Mouse (Mus musculus): ENCODE measurements around the gene Haghl.
"Not testable (repeated sequence)": the region's sequence is repeated elsewhere in the genome, so short reads cannot be mapped to it uniquely, and the experiment has no call there.

Gene Haghl

DNA sequence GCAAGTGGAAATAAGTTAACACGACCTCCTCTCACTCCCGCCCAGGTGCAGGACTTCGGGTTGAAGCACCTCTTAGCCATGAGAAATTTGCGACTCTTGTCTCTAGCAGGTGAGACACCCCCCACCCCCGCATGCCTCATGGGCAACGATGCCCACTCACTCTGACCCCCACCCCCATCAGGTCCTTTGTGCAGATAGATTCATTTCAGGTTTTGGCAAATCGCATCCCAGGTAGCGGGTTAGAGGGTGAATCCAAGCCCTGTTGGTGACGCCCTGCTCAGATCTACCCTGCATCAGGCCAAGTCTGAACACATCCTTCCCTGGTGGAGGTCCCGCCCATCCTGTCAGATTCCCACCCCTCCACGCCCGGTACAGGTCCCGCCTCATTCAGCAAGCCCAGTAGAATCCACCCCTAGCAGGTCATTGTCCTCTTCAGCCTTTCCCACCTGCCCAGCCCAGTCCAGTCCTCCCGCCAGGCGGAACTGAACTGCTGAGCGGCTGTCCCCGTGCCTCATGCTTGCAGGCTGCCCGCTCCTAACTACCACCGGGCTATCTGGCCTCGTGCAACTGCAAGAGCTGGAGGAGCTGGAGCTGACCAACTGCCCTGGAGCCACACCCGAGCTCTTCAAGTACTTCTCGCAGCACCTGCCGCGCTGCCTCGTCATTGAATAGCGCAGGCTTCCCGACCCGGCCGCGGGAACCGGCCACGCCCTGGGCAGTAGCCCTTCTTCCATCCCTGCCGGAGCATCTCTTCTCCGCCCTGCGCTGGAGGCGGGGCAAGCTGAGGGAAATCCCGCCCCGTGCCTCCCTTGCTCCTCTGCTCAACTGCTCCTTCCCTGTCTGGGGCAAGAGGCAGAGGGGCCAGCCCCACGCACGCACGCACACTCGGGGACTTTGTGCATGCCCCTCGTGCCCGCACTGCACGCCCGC, 33.6 kb upstream of the Haghl start:
- no peak for DNase-seq (ENCODE audit: low spot score in 2 of 2)

DNA sequence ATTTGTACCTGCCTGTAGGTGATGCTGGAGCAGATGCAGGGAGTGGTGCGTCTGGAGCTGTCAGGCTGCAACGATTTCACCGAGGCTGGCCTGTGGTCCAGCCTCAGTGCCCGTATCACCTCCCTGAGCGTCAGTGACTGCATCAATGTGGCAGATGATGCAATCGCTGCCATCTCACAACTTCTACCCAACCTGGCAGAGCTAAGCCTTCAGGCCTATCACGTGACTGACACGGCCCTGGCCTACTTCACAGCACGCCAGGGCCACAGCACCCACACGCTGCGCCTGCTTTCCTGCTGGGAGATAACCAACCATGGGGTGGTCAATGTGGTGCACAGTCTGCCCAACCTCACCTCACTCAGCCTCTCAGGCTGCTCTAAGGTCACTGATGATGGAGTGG, 32.2 kb upstream of the Haghl start:
- no peak for DNase-seq (ENCODE audit: low spot score in 2 of 2)

DNA sequence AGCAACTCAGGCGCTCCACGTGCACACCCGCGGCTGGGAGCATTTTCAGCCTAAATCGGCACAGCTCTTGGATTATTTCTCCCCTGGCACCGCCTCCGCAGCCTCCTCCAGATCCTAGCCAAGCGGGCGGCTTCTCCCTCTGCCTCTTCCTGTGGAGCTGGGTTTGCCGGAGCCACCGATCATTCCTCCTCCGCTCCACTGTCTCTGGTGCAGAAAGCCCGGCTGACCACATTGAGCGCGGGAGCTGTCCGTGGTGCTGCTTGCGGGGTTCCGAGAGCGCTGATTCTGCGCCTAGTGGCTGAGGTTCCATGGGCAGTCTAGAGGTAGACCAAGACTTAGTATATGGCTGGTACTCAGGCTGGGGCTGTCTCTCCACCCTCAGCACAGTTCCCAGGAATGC, 28.0 kb upstream of the Haghl start:
- peak; percentile 89 to 94 for DNase-seq (ENCODE audit: low spot score in 2 of 2)

DNA sequence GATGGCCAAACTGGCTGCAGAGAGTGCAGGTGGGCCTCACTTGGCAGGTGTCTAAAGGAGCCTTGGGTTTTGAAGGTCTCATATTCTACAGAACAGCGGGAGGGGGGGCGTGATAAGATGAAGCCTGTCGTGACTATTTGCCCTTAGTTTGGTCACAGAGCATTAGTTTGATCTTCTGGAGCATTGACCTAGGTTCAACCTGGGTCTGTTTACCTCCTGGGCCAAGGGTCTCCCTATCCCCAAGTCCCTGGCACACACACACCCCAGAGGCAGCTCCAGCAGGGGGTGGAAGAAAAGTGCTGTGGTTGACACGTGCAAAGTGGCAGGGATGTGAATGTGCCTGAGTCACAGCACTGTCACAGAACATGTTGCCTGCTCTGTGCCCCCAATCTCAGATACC, 25.4 kb upstream of the Haghl start:
- no peak for DNase-seq (ENCODE audit: low spot score in 2 of 2)

DNA sequence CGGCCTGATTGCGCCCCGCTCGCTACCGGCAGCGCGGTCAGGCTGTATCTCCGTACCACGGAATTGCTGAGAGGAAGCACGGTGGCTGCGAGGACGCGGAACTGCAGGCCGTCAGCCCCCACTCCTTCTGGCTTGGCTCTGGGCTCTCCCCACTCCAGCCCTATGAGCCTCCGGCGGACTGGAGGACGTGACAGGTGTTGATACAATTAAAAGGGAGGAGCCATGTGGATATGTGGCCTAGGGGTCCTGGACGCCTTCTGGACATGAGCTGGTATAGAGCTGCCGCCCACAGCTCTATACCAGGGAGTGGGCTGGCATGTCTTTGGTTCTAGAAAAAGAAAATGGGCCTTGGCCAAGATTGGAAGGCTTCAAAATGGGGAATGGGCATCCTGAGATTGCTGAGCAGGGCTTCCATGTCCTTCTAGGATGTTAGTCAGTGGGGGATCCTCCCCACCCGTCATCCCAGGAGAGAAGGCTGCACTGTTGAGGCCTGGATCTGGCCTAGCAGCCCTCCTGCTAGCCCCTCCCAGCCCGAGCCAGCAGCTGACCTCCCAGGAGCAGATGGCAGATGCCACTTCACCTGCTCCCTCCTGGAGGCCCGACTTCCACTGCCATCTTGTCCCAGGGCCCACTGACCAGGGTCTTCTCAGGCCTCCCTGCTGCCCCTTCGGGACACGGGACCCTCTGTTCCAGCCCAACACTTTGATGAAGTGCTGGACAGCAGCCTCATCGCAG, 24.3 kb upstream of the Haghl start:
- peak in 1 of 2 experiments; percentile 61 for DNase-seq (ENCODE audit: low spot score in 2 of 2)

DNA sequence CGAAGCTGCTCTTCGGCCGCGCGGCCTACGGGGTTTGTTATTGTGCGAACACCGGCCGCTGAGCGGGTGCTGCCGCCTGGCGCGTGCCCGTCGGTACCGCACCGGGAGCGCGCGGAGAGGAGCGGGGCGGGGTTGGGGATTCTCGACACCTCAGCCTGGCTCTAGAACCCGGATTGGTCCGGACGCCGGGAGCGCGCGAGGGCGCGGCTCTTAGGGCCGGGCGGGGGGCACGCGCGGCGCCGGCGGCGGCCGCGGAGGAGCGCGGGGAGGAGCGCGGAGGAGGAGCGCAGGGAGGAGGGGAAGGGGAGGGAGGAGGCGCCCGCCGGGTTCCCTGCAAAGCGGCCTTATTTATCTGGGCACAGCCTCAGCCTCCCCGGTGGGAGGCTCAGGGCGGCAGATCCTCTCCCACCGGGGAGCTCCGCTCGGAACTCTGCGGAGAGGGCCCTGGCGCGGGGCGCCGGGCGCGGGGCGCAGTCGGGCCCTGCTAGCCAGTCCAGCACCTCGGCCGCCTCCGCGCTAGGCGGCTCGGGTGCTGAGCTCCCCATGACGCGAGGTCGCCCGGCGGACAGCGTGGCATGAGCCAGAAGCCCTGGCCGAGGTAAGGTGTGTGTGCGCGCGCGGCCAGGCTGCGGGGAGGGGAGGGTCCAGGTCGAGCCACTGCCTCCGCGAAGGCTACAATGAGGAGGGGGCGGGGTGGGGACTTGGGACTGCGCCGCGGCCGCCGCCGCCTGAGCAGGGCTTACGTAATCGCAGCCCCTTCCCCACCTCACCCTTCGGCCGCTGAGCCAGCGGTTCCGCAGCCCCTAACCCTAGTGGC, 23.5 kb upstream of the Haghl start, which contains the start of gene Fbxl16:
Gene Fbxl16, plus strand, starts transcription at position 297 of the 817 bp plus-strand sequence.
- DNase-seq (ENCODE audit: low spot score in 2 of 2): peak; percentile 88 to 89

DNA sequence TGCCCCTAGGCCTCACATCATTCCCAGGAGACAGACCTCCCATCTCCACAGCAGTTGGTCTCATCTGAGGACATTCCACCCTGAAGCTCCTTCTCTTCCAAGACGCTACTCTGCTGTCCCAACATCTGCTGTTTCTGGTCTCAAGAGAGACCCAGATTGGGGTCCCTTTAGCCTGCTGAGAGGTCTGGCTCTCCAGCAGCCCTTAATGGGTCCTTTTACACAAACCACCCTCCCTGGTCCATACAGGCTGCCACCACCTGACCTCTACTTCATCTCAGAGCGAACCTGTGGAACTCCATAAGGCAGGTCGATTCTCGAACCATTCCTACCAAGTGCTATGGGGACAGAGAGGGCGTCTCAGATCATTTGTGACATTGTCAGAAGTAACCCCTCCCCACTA, 22.6 kb upstream of the Haghl start:
- DNase-seq (ENCODE audit: low spot score in 2 of 2): no peak

DNA sequence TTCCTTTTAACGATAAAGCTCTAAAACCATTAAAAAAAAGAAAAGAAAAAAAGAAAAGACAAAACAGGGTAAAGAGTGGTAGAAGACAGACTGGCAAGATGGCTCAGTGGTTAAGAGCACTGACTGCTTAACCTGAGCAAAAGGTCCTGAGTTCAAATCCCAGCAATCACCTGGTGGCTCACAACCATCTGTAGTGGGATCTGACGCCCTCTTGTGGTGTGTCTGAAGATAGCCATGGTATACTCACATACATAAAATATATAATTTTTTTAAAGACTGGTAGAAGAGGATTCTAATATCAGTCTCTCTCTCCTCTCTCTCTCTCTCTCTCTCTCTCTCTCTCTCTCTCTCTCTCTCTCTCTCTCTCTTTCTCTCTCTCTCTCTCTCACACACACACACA, 22.0 kb upstream of the Haghl start:
- not testable (repeated sequence) for DNase-seq (ENCODE audit: low spot score in 2 of 2)

DNA sequence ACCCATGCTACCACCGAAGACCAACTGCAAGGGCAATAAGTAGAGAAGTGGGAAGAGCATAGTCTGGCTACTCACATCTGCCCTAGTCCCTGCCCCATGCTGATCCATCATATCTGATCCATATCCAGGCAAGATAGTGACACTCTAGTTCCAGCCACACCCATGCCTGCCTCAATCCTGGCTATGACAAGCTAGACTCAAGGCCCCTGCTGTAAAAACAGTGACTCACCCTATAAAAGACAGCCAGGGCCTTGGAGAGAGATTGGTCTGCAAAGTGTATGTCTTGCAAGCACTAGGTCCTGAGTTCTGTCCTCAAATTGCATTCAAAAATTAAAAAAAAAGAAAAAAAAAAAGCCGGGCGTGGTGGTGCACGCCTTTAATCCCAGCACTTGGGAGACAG, 21.0 kb upstream of the Haghl start:
- DNase-seq (ENCODE audit: low spot score in 2 of 2): no peak

DNA sequence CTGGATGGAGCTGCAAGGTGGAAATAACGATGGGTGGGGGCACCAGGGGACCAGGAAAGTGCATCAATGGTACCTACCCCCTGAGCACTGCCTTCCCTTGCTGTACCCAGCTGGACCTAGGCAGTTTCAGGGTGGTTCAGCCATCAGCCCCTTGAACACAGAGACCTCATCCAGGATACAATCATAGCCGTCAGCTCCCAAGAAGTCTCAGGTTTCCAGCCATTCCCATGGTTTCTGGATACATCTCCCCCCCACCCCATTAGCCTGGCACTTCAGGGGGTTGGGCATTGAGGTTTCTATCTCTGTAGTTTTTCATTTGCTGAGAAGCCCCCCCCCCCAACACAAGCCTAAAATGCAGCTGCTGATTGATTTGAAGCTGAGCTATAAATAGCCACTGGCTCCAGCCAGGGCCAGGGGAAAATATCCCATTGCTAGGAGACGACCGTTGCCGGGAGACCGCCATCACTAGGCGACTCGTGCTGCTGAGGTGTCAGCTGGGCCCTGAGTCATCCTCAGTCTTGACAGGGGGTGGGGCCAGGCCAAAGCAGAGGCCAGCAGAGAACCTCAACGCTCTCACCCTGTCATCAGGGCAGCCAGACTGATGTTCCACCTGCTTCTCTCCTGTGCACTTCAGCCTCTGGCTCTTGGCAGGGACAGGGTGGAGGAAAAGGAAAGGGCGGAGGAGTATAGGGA, 17.5 kb upstream of the Haghl start:
- DNase-seq (ENCODE audit: low spot score in 2 of 2): peak; percentile 85 to 89

DNA sequence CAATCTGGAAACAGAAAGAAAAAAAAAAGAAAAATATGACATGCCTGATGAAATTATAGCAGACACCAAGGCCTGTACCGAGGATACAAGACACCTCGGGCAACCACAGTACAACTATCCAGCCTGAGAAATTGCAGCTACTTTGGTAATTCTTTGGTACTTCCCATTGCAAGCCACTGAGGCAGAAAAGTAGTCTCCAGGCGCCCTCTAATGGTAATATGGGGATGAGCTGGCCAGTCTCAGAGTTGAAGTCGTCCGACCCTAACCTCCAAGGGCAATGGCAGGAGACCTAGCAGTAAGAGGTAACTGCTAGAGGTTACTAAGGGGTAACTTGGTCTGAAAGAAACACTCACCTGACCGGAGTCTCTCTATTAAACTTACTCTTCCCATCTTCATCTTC, 15.6 kb upstream of the Haghl start:
- peak; percentile 74 to 78 for DNase-seq (ENCODE audit: low spot score in 2 of 2)

DNA sequence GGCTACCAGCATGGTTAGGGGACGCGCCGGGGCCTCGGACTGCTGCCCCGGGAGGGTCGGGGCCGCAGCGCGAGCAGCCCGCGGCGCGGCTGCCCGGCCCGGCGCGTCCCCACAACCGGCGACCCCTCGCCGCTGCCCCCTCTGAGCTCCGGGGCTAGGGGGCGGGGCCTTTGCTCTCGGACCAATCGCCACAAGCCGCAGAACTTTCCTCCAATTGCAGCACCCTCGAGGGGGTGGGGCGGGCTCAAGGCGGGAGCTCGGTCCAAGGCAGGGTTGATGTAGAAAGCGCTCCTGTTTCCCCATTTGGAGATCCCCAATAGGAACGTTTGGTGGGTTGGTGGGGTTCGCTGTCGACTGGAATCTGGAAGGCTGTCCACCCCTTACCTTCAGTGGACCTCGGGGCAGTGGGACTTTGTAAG, 11.5 kb upstream of the Haghl start, which contains the start of gene Metrn:
Gene Metrn, minus strand, starts transcription at position 186 of the 419 bp plus-strand sequence.
- peak; percentile 66 to 67 for DNase-seq (ENCODE audit: low spot score in 2 of 2)

DNA sequence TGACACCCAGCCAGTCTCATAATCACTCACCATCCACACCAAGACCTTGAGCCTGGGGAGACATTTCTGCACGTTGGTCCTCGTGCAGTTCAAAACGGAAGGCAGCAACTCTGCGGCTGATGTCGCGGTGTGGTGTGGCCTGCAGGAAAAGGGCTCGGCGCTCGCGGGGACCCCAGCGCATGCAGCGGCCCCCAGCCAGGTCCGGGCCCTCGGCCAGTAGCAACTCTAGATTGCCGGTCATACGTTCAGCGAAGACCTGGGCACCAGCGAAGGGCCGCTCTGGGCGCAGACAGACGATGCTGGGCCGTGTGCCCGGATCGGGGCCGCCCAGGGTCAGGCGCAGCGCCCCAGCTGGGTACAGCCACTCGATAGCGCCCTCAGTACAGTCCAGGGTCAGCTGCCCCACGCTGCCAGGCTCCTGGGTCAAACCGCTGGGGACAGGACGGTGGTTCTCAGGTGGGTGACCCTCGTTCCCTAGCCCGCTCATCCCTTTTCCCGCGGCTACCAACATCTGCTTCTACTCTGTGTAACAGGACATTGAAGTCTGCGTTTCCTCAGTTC, 10.8 kb upstream of the Haghl start:
- no peak for DNase-seq (ENCODE audit: low spot score in 2 of 2)

DNA sequence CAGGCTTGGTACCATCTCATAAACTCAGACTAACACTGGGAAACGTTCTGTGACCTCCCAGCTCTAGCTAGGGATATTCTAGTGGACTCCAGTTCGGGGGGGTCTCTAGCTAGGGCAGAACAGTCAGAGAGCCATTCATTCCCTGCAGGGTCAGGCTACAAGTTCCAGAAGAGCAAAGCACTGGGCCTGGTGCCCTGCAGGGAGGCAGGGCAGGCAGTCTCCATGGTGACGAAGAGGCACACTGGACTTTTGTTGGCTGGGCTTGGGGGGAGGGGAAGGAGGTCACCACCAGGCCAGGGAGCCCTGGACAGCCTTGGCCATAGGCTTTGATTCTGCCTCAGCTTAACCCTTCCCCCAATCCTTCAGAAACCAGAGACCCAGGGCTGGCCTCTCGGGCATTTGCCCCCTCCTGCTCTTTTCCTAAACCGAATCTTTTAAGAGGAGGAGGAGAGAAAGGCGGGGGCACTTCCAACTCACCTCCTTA, 10.2 kb upstream of the Haghl start, which contains the start of gene AC134908.4:
Gene AC134908.4, minus strand, starts transcription at position 51 of the 484 bp plus-strand sequence.
- DNase-seq (ENCODE audit: low spot score in 2 of 2): peak in 1 of 2 experiments; percentile 66

DNA sequence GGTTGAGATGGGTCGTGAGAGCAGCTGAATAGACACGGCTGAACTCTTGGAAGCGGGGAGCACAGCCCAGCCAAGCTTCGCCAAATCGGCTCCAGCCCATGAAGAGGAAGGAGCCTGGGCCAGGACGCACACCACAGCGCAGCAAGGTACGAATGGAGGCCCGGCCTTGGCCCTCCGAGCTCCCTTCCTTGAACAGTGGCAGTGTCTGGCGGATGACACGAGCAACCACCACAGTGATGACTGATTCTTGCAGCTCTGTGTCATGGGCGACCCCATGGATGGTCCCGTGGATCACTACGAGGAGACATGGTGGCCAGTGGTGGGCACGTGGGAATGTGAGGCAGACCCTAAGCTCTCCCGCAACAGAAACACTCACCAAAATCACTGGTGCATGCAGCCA, 9.5 kb upstream of the Haghl start:
- no peak for DNase-seq (ENCODE audit: low spot score in 2 of 2)

DNA sequence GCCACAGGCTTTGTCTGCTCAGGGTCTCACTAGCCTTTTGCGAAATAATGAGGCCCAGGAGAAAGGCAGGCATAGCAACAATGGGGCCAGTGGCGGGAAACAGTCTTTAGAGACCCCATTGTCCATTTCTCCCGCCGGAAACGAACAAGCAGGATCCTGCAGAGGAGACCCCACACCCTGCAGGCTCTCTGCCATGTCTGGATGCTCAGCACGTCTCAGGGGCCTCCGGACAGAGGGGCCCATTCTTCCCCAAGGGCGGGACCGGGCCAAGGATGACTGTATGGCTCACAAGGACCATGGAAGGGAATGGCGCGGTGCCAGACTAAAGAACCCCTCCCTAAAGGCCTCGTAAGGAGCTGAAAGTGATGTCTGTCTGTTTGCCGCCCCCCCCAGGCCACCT, 8.7 kb upstream of the Haghl start:
- DNase-seq (ENCODE audit: low spot score in 2 of 2): no peak

DNA sequence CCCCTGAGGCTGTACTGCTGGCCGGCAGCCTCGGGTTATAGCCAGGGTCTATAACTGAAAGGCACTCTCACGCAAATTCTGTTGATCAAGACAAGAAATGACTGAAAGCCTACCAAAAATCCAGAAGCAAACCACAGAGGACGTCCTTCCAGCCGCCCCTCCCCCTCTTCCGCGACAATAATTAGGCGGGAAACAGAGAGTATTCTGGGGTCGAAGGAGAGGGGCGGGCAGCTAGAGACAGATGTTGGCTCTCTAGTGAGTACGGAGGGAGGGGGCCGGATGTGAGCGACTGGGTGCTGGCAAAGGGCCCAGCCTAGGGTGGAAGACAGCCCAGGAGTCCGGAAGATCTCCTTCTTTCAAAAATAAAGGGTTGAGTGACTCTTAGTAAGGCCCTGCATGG, 7.1 kb upstream of the Haghl start, which contains the start of gene Fam173a:
Gene Fam173a, minus strand, starts transcription at position 287 of the 400 bp plus-strand sequence.
- DNase-seq (ENCODE audit: low spot score in 2 of 2): peak; percentile 63 to 78

DNA sequence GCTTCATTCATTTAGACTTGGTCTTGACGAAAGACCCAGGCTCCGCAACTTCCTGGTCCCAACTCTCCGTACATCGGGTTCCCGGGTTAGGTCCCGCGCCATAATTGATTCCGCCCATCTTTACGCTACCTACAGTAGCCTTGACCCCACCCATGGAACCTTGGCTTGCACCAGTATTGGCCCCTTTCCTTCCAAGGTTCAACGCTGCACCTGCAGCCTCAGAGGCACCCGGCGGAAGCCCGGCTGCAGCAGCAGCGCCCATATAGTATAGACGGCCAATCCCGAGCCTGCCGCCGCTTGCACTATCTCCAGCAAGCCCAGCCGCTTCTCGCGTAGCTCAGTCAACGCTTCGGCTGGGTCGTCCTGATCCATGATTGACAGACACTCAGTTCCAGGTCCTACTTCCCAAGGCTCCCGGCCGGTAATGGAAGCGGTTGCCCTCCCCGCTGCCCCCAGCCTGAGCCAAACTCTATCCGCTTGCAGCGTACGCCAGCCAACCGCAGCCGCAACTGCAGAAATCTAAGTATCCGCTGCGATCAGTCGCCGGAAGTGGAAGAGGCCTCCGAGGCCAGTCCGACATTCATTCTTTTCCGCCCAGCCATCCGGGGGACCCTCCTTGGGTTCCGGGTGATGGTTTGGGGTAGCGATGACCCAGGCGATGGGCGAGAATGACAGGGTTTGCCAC, 6.5 kb upstream of the Haghl start:
- peak; percentile 84 to 91 for DNase-seq (ENCODE audit: low spot score in 2 of 2)

DNA sequence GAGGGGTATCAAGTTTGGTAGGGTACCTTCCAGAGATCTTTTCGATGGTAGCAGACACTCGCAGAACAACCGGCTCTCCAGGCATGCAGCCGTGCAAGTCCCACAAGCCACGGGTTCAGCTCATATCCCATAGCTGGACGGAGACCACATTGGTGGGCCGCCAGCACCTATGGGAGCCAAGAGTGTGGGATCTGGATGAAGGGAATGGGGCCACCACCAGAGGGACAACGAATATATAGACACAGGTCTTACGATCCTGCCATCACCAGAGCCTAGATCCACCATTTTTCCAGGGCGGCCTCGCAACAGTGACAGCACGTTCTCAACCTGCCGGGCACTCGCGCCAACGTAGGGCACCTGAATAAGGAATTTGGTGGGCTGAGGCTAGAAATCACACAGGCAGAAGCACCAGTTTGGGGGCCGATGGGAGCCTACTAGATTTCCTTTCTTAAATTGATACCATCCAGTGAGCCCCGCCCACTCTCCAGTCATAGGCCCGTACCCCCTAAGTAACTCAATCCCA, 5.9 kb upstream of the Haghl start:
- no peak for DNase-seq (ENCODE audit: low spot score in 2 of 2)

Measured in right cerebral cortex, adult 2 months (tissue).